Mouse (Mus musculus) MEL (cell line): ENCODE data around the gene Mip.

Experiments used
- CTCF ChIP-seq, 3 experiments: IDR thresholded peaks in 2 of 3; conservative IDR thresholded peaks in 1 of 3; 2 replicates each; pipeline ENCODE4 v1.5.1; 2011 to 2012; ENCODE audit warnings: low read length in 3 of 3, low read depth in 2 of 3, mild to moderate bottlenecking in 2 of 3, improper control_type of control experiment in 1 of 3, inconsistent platforms in 1 of 3, mixed read lengths in 1 of 3, moderate library complexity in 1 of 3; ENCODE audit not compliant: control insufficient read depth in 1 of 3, insufficient read depth in 1 of 3, poor library complexity in 1 of 3, severe bottlenecking in 1 of 3
- JUND ChIP-seq: IDR thresholded peaks from 2 replicates; pipeline ENCODE4 v1.6.1; 2011; ENCODE audit warnings: low read depth, mild to moderate bottlenecking, improper control_type of control experiment, low read length
- POLR2A ChIP-seq, 2 experiments: IDR thresholded peaks; 2 replicates each; pipeline ENCODE4 v1.6.1; 2011 to 2012; ENCODE audit warnings: low read length in 2 of 2, mild to moderate bottlenecking in 2 of 2, control low read depth in 1 of 2, improper control_type of control experiment in 1 of 2, low read depth in 1 of 2, moderate library complexity in 1 of 2; ENCODE audit not compliant: control insufficient read depth in 1 of 2, insufficient read depth in 1 of 2, poor library complexity in 1 of 2
- SIN3A ChIP-seq: IDR thresholded peaks from 2 replicates; pipeline ENCODE4 v1.6.1; 2012; ENCODE audit warnings: low read length, improper control_type of control experiment, inconsistent platforms

- TF ChIP-seq JUND: no peak
- TF ChIP-seq SIN3A: no peak
- TF ChIP-seq POLR2A (IDR thresholded peaks at IDR 0.05; ENCODE audit: control insufficient read depth in 1 of 2, insufficient read depth in 1 of 2, low read depth in 1 of 2, low read length in 2 of 2, poor library complexity in 1 of 2): no peak
- no peak for TF ChIP-seq CTCF (IDR thresholded peaks at IDR 0.05 in 2 of 3, conservative IDR thresholded peaks at IDR 0.05 in 1 of 3; ENCODE audit: control insufficient read depth in 1 of 3, insufficient read depth in 1 of 3, low read depth in 2 of 3, low read length in 3 of 3, poor library complexity in 1 of 3, severe bottlenecking in 1 of 3)
Observed at GRCm38 (mm10) chr10:128210131-128210530, 15.5 kb upstream of the Mip start.
